Mouse (Mus musculus) CH12.LX (cell line): ENCODE measurements at regions not wholly inside any gene's neighbourhood (a gene's known extent, or its start where the extent isn't known, plus 50 kb on each side); places are given as distances from the start of the nearest gene placed in this dataset.

Experiments used
- CTCF ChIP-seq, 2 experiments: IDR thresholded peaks in 1 of 2; conservative IDR thresholded peaks in 1 of 2; 2 replicates each; pipeline ENCODE4 v1.5.1; 2011 to 2012; ENCODE audit warnings: low read depth in 2 of 2, low read length in 2 of 2, improper control_type of control experiment in 1 of 2, inconsistent platforms in 1 of 2, mild to moderate bottlenecking in 1 of 2, moderate library complexity in 1 of 2
- EP300 ChIP-seq: IDR thresholded peaks from 2 replicates; pipeline ENCODE4 v1.6.1; 2011; ENCODE audit warnings: low read length, improper control_type of control experiment
- JUND ChIP-seq: conservative IDR thresholded peaks from 2 replicates; pipeline ENCODE4 v1.6.1; 2011; ENCODE audit warnings: low read depth, low read length, improper control_type of control experiment
- MYC ChIP-seq: IDR thresholded peaks from 2 replicates; pipeline ENCODE4 v1.6.1; 2011; ENCODE audit warnings: low read depth, mild to moderate bottlenecking, improper control_type of control experiment, low read length
- NELFE ChIP-seq: IDR thresholded peaks from 2 replicates; pipeline ENCODE4 v1.6.1; 2011; ENCODE audit warnings: low read depth, low read length, improper control_type of control experiment

DNA sequence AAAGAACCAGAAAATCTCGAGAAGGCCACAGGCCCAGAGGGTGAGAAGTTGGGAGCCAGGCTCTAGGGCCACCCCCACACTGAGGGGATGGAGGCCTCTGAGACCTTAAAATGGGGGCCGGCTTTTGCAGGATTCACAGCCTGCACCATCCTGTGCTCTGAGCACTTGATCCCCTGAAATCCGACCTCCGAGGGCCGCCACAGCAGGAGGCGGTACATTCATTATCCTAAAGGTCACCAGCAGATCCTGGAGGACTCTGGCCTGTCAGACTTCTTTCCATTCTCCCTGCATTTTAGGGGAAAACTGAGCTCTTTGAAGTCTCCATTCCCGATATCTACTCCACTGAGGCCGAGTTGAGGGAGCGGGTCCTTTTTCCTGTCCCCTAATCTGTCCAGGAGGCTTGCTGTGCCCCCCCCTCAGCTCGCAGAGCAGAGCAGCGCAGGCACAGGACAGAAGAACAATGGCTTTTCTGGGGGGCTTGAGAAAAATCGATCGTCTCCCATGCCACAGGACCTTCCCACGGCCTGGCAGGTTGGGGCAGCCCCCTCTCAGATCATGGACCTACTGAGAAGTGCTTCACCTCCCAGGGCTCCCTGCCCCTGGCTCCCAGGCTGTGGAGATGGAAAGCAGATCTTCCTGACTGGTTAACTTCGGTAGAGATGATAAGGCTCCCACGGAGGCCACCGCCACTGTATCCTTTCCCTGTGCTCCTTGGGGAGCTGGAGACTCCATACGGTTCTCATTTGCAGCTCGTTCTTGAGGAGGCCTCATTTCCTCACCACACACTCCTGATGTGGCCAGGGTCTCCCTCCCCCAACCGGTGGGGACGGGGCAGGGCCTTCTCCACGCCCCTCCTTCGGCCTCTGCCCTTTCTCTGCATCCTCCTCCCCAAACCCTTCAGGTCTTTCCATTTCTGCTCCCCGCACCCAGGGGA, 126.1 kb upstream of the Bcor start:
- TF ChIP-seq JUND = no peak
- no peak for TF ChIP-seq CTCF (conservative IDR thresholded peaks at IDR 0.05 in 1 of 2, IDR thresholded peaks at IDR 0.05 in 1 of 2; ENCODE audit: low read depth in 2 of 2, low read length in 2 of 2)
- no peak for TF ChIP-seq EP300
- no peak for TF ChIP-seq MYC
- no peak for TF ChIP-seq NELFE
